Mouse (Mus musculus): ENCODE results near the gene Vmn1r230. TPM values are rescaled to one million over a fixed set of nuclear protein-coding genes. Genes with fewer than 3 reads are reported as not detected.

Vmn1r230 gene
- polyA plus RNA-seq (2015; fragmentation: Nextera tagmentation; extraction: Ambion mirVana) = not detected in 2 replicates

DNA sequence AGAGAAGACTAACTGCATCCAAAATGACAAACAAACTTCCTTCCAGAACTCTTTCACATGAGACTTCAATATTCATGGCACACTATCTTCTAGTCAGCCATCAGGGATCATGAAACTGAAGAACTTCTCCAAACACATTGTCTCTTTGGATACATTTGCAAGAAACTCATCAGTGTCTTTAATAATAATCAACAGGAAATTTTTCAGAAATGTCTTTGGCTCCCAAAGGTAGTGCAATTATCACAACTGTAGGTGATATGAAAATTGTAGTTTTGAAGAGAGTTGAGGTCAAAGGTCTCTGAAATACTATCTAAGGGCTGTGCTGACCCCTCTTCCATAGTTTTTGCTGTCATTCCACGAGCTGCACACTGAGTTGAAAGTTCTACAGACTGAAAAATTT is at the start of gene Vmn1r230:
Gene Vmn1r230, plus strand, starts transcription at position 301 of the 400 bp plus-strand sequence.
- no peak for TF ChIP-seq CTCF (IDR thresholded peaks at IDR 0.05; ENCODE audit: low read depth)
- Histone ChIP-seq H3K9me3 (replicated peaks; ENCODE audit: low read length) (no peaks in the 10 kb centered on the region), H3K4me2 (ENCODE audit: low read length) (no peak within 1 kb of the TSS), H3K9ac (ENCODE audit: low read depth, low read length) (no peak within 1 kb of the TSS), H3K4me3 (replicated peaks; ENCODE audit: low read depth, low read length) (no peak within 1 kb of the TSS), H3K4me1 (replicated peaks; ENCODE audit: insufficient read depth, low read length) (no peaks in the 10 kb centered on the region), H3K27ac (no peak within 1 kb of the TSS), H3K27me3 (ENCODE audit: insufficient read depth, low read length) (no peaks in the 10 kb centered on the region), H3K36me3 (ENCODE audit: insufficient read depth, low read length) (no peaks in the 10 kb centered on the region)
- WGBS = 6% methylated on average over 1 of the region's 1 CpGs
- DNase-seq (ENCODE audit: low spot score) = no peak
- no peak for ATAC-seq (replicated peaks; ENCODE audit: low FRiP score, low read depth)

DNA sequence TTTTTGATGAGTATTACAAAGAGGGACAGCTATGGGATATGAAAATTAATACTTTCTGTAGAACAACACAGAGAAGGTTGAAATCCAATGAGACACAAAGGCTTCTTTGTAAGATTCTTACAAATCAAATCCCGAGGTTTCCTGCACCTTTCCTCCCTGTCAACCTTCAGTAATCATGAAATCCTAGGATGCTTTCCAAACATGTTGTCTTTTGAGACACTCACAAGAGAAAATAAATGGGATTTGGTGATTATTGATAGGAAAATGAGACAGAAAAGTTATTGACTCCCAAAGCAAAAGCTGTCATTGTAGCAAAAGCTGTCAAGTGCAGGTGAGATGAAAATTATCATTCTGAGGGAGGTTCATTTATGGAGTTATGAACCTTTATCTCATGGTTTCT is 29.0 kb upstream of the Vmn1r230 start, which contains the start of gene Vmn1r229:
Gene Vmn1r229, plus strand, starts transcription at position 301 of the 400 bp plus-strand sequence.
- Histone ChIP-seq H3K9ac (ENCODE audit: low read depth, low read length) (no peak within 1 kb of the TSS), H3K27me3 (ENCODE audit: insufficient read depth, low read length) (no peaks in the 10 kb centered on the region), H3K4me1 (replicated peaks; ENCODE audit: insufficient read depth, low read length) (no peaks in the 10 kb centered on the region), H3K4me3 (replicated peaks; ENCODE audit: low read depth, low read length) (no peak within 1 kb of the TSS), H3K36me3 (ENCODE audit: insufficient read depth, low read length) (no peaks in the 10 kb centered on the region), H3K4me2 (ENCODE audit: low read length) (no peak within 1 kb of the TSS), H3K9me3 (replicated peaks; ENCODE audit: low read length) (no peaks in the 10 kb centered on the region), H3K27ac (no peak within 1 kb of the TSS)
- WGBS = 66% methylated on average over 1 of the region's 1 CpGs
- ATAC-seq (replicated peaks; ENCODE audit: low FRiP score, low read depth) (no peak), DNase-seq (ENCODE audit: low spot score) (no peak)
- TF ChIP-seq CTCF (IDR thresholded peaks at IDR 0.05; ENCODE audit: low read depth) = no peak

Other genes with a start within 250 kb of the Vmn1r230 start
- 0.01 TPM in 2 replicates for gene Vmn2r110, start 244.0 kb upstream of the Vmn1r230 start, polyA plus RNA-seq (2015; fragmentation: Nextera tagmentation; extraction: Ambion mirVana)
- gene Fpr-rs3, start 215.6 kb upstream of the Vmn1r230 start, polyA plus RNA-seq (2015; fragmentation: Nextera tagmentation; extraction: Ambion mirVana) = not detected in 2 replicates
- gene Vmn1r226, start 157.6 kb upstream of the Vmn1r230 start, polyA plus RNA-seq (2015; fragmentation: Nextera tagmentation; extraction: Ambion mirVana) = not detected in 2 replicates
- gene Vmn1r227, start 110.6 kb upstream of the Vmn1r230 start, polyA plus RNA-seq (2015; fragmentation: Nextera tagmentation; extraction: Ambion mirVana) = not detected in 2 replicates
- gene Vmn1r228, start 54.3 kb upstream of the Vmn1r230 start, polyA plus RNA-seq (2015; fragmentation: Nextera tagmentation; extraction: Ambion mirVana) = not detected in 2 replicates
- gene Vmn1r229, start 28.9 kb upstream of the Vmn1r230 start, polyA plus RNA-seq (2015; fragmentation: Nextera tagmentation; extraction: Ambion mirVana) = not detected in 2 replicates
- not detected in 2 replicates for gene Vmn1r231, start 64.6 kb downstream of the Vmn1r230 start, polyA plus RNA-seq (2015; fragmentation: Nextera tagmentation; extraction: Ambion mirVana)
- gene Vmn1r232, start 79.3 kb downstream of the Vmn1r230 start, polyA plus RNA-seq (2015; fragmentation: Nextera tagmentation; extraction: Ambion mirVana) = not detected in 2 replicates
- gene Ppp2r1a, start 104.9 kb downstream of the Vmn1r230 start, polyA plus RNA-seq (2015; fragmentation: Nextera tagmentation; extraction: Ambion mirVana) = 315 and 339 TPM in 2 replicates
- gene Vmn1r233, start 156.0 kb downstream of the Vmn1r230 start, polyA plus RNA-seq (2015; fragmentation: Nextera tagmentation; extraction: Ambion mirVana) = not detected in 2 replicates
- 10.9 and 12.9 TPM in 2 replicates for gene Zfp160, start 168.5 kb downstream of the Vmn1r230 start, polyA plus RNA-seq (2015; fragmentation: Nextera tagmentation; extraction: Ambion mirVana)